Mouse (Mus musculus) stomach, embryonic 16.5 days (tissue): ENCODE data around the gene Trmt2a. TPM values are rescaled to one million over a fixed set of nuclear protein-coding genes. Genes with fewer than 3 reads are reported as not detected.
"Not testable (repeated sequence)": the region's sequence is repeated elsewhere in the genome, so short reads cannot be mapped to it uniquely, and the experiment has no call there.

ENCODE experiments used
- ATAC-seq: fragments of 200-750 bp; cut with Nextera tagmentation; 2 replicates; pipeline ENCODE4 v1.8.0; 2017; ENCODE audit warnings: moderate number of reproducible peaks, moderate TSS enrichment; ENCODE audit not compliant: insufficient read depth, low FRiP score
- H3K27ac ChIP-seq: fragments of 300-500 bp; sonication (generic); 2 replicates; pipeline ENCODE4 v1.5.1; 2014; ENCODE audit warnings: low read length
- H3K27me3 ChIP-seq: fragments of 300-500 bp; sonication (generic); 2 replicates; pipeline ENCODE4 v1.6.1; 2014; ENCODE audit warnings: low read length, control low read depth, mixed read lengths; ENCODE audit not compliant: control insufficient read depth, insufficient read depth
- H3K36me3 ChIP-seq: fragments of 300-500 bp; sonication (generic); 2 replicates; pipeline ENCODE4 v1.6.1; 2014; ENCODE audit warnings: low read length; ENCODE audit not compliant: control insufficient read depth, insufficient read depth
- H3K4me1 ChIP-seq: fragments of 300-500 bp; sonication (generic); 2 replicates; pipeline ENCODE4 v1.6.1; 2014; ENCODE audit warnings: low read length, control low read depth, mixed read lengths; ENCODE audit not compliant: control insufficient read depth, insufficient read depth
- H3K4me2 ChIP-seq: fragments of 300-500 bp; sonication (generic); 2 replicates; pipeline ENCODE4 v1.6.1; 2014; ENCODE audit warnings: low read depth, low read length, mixed read lengths
- H3K4me3 ChIP-seq: fragments of 300-500 bp; sonication (generic); replicated peaks from 2 replicates; pipeline ENCODE4 v1.5.1; 2014; ENCODE audit warnings: mild to moderate bottlenecking, low read length
- H3K9ac ChIP-seq: fragments of 300-500 bp; sonication (generic); 2 replicates; pipeline ENCODE4 v1.6.1; 2014; ENCODE audit warnings: low read length
- H3K9me3 ChIP-seq: fragments of 300-500 bp; sonication (generic); replicated peaks from 2 replicates; pipeline ENCODE4 v1.6.1; 2016; ENCODE audit warnings: low read length, control low read depth; ENCODE audit not compliant: control insufficient read depth
- WGBS: fragments of 180-500 bp; shearing (Covaris S2); extraction: QIAGEN DNeasy Blood & Tissue Kit; methylation state at CpG from one replicate; pipeline ENCODE4 v1.1.7; 2014; 5-methylcytosine and 5-hydroxymethylcytosine counted together
- microRNA counts: library from miRNA; unstranded; fragments of <30 nt; microRNA quantifications from one replicate; lab custom pipeline; 2016
- microRNA-seq: library from miRNA; unstranded; fragments of <30 nt; microRNA quantifications from one replicate; pipeline ENCODE4, GENCODE M21; 2016
- polyA plus RNA-seq: library from polyadenylated mRNA; unstranded; fragments of >200 nt; fragmentation: Nextera tagmentation; extraction: Ambion mirVana; gene quantifications from 2 replicates; pipeline ENCODE4 v1.2.1, GENCODE M21; 2015

Gene Trmt2a
- polyA plus RNA-seq, 1 experiment from 2014 or later, result 98.8 TPM

DNA sequence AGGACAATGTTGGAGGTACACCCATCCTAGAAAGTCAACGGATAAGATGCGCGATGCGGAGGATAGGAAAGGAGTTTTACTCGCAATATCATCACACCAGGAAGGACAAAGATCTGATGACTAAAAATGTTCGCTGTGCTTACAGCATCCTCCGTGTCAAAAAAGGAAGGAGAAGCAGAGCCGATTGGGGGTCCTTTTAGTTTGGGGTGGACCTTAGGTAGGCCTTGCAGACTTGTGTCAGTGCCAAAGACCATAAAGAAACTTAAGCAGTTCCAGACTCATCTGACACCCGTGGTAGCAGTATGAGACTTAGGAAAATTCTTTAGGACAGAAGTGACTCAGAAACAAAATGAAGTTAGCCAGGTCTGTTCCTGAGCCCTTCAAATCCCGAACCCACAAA lies 41.1 kb downstream of the Trmt2a start:
- WGBS, result 0% methylated on average over 10 of the region's 10 CpGs
- peaks cover 21% of the 10 kb centered on the region for H3K4me1 ChIP-seq
- not testable (repeated sequence) for ATAC-seq, H3K36me3 ChIP-seq, H3K9me3 ChIP-seq, H3K27me3 ChIP-seq
- peak overlapping the region; percentile 51 for H3K4me2 ChIP-seq
- H3K4me3 ChIP-seq, result peak overlapping the region; percentile 77
- peak overlapping the region; percentile 62; the same call in 1 of the 2 replicates for H3K27ac ChIP-seq
- peak overlapping the region; percentile 61 for H3K9ac ChIP-seq

MicroRNAs within 50 kb of the gene (microRNA counts, 519-probe panel; counts per million panel counts)
- microRNA mmu-miR-1306 (lab: Ali Mortazavi, UCI), result 1,841 counts per million, percentile 33 among the panel's probes with 10 or more counts

Small RNA genes lying within 50 kb of the gene (microRNA-seq; reads per million reads assigned to microRNA genes)
- gene Gm24572 (not detected), gene Mir1306 (171 reads per million, percentile 60 among the genes with 10 or more reads in this experiment)

Other genes with a start within 250 kb of the Trmt2a start
- gene Dgcr6, start 195.8 kb upstream of the Trmt2a start, polyA plus RNA-seq, result 67.7 and 69.2 TPM in 2 replicates
- gene Prodh, start 158.5 kb upstream of the Trmt2a start, polyA plus RNA-seq, result 15.3 and 17.8 TPM in 2 replicates
- gene Rtn4r, start 121.0 kb upstream of the Trmt2a start, polyA plus RNA-seq, result 0.84 and 1.0 TPM in 2 replicates
- not detected in 2 replicates for gene Ccdc188, start 30.8 kb upstream of the Trmt2a start, polyA plus RNA-seq
- 5.0 and 6.9 TPM in 2 replicates for gene Zdhhc8, start 13.5 kb upstream of the Trmt2a start, polyA plus RNA-seq
- 370 and 425 TPM in 2 replicates for gene Ranbp1, start 53 bp downstream of the Trmt2a start, polyA plus RNA-seq
- not detected in 2 replicates for gene Gm49776, start 9.6 kb downstream of the Trmt2a start, polyA plus RNA-seq
- gene Dgcr8, start 40.6 kb downstream of the Trmt2a start, polyA plus RNA-seq, result 23.3 and 25.9 TPM in 2 replicates
- gene Tango2, start 99.4 kb downstream of the Trmt2a start, polyA plus RNA-seq, result 27.6 and 32.7 TPM in 2 replicates
- 25.3 and 26.0 TPM in 2 replicates for gene Arvcf, start 99.5 kb downstream of the Trmt2a start, polyA plus RNA-seq
- 19.2 and 23.7 TPM in 2 replicates for gene Txnrd2, start 177.7 kb downstream of the Trmt2a start, polyA plus RNA-seq
- 105 and 119 TPM in 2 replicates for gene Comt, start 178.2 kb downstream of the Trmt2a start, polyA plus RNA-seq